10 mouse cellular contexts compared by ENCODE assay signal in the genomic region with DNA sequence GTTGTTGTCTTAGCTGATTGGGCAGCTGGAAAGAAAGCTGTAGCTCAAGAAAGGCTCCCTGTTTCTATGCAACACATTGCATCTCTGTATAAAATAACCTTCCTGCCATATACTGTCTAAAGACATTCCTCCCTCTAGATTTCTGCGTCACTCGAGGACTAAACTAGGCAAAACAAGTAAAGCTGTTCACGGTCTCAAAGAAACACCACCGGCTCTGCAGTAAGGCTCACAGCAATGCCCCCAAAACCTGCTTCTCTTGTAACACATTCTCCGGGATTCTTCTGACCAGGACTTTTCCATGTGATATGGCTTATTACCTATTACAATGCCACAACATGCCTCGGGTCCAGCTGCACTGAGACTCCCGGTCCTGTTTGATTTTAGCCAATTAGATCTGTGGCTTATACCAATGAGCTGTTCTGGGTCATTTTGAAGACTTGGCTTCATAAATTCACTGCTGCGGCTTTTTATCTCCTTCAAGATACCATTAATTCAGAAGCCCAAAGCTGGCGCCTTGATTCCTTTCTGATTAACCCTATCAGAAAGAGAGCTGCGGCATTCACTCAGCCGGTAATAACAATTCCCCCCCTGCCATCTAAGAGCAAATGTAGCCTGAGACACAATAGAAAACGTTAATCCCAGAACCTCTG.
DNase-seq lines count a peak whose midpoint lies in the region; ATAC-seq and TF ChIP-seq lines count a peak whose summit lies in the region.
"Had no signal": no experiment of that assay in that cellular context is flagged by ENCODE, and none has a peak within 500 bp of the region (broad histone marks: within the 10 kb centered on the region; RNA-seq: fewer than 3 reads in every experiment).

No protein-coding gene starts in this region.

- H3K4me2 ChIP-seq in hindbrain, postnatal 0 days (ENCODE audit: low read depth, low read length) = peak overlapping the region; percentile 39
- H3K4me2 ChIP-seq in midbrain, embryonic 11.5 days = peak overlapping the region; percentile 26; the same call in 1 of the 2 replicates
- H3K4me2 ChIP-seq in liver, postnatal 0 days (ENCODE audit: low read depth, low read length) = no peak overlapping the region
- H3K4me2 ChIP-seq: embryonic facial prominence, embryonic 15.5 days; heart, embryonic 11.5 days had no signal

- DNase-seq in frontal cortex, postnatal 10 days (ENCODE audit: low spot score in 2 of 2) = no peak
- DNase-seq in hindbrain, postnatal 0 days (ENCODE audit: low spot score) = peak; percentile 10
- DNase-seq in midbrain, embryonic 11.5 days (ENCODE audit: low spot score, missing footprints) = peak; percentile 90
- peak; percentile 9 for DNase-seq in right cerebral cortex, postnatal 4 days
- no peak for DNase-seq in liver, postnatal 0 days
- DNase-seq in testis, postnatal 14 days (ENCODE audit: low spot score) = no peak

- ATAC-seq in frontal cortex, adult (ENCODE audit: low TSS enrichment) = peak; percentile 86
- 0 out of 2 replicates have a peak, but pooled peaks have one; percentile 29 for ATAC-seq in hindbrain, postnatal 0 days
- ATAC-seq in midbrain, embryonic 11.5 days (ENCODE audit: low FRiP score) = peak; percentile 76
- no peak for ATAC-seq in liver, postnatal 0 days
- ATAC-seq in megakaryocyte-erythroid progenitor cell, adult 5-6 weeks (replicated peaks; ENCODE audit: low FRiP score, low TSS enrichment, poor library complexity, severe bottlenecking) = no peak

- no peaks in the 10 kb centered on the region for H3K4me1 ChIP-seq in hindbrain, postnatal 0 days (ENCODE audit: insufficient read depth, low read length)
- peaks cover 9% of the 10 kb centered on the region for H3K4me1 ChIP-seq in midbrain, embryonic 11.5 days (ENCODE audit: control insufficient read depth, insufficient read depth, low read length)
- no peaks in the 10 kb centered on the region for H3K4me1 ChIP-seq in liver, postnatal 0 days (ENCODE audit: insufficient read depth)
- H3K4me1 ChIP-seq: embryonic facial prominence, embryonic 15.5 days had no signal

- no peaks in the 10 kb centered on the region for H3K9me3 ChIP-seq in hindbrain, postnatal 0 days (ENCODE audit: low read length)
- no peaks in the 10 kb centered on the region for H3K9me3 ChIP-seq in midbrain, embryonic 11.5 days (ENCODE audit: control insufficient read depth, low read length)
- no peaks in the 10 kb centered on the region for H3K9me3 ChIP-seq in liver, postnatal 0 days (ENCODE audit: low read length)
- H3K9me3 ChIP-seq: embryonic facial prominence, embryonic 15.5 days had no signal

- no peak for TF ChIP-seq CTCF in hindbrain, postnatal 0 days (IDR thresholded peaks at IDR 0.05; ENCODE audit: low read depth)
- TF ChIP-seq CTCF in liver, postnatal 0 days (IDR thresholded peaks at IDR 0.05; ENCODE audit: low read depth) = no peak

- H3K36me3 ChIP-seq in hindbrain, postnatal 0 days (ENCODE audit: insufficient read depth, low read length) = no peaks in the 10 kb centered on the region
- no peaks in the 10 kb centered on the region for H3K36me3 ChIP-seq in midbrain, embryonic 11.5 days (ENCODE audit: control insufficient read depth, insufficient read depth, low read length)
- no peaks in the 10 kb centered on the region for H3K36me3 ChIP-seq in liver, postnatal 0 days (replicated peaks; ENCODE audit: insufficient read depth, low read length)
- H3K36me3 ChIP-seq: embryonic facial prominence, embryonic 15.5 days had no signal

- no peaks in the 10 kb centered on the region for H3K27me3 ChIP-seq in hindbrain, postnatal 0 days (ENCODE audit: insufficient read depth, low read length)
- H3K27me3 ChIP-seq in midbrain, embryonic 11.5 days (ENCODE audit: control insufficient read depth, insufficient read depth, low read length) = no peaks in the 10 kb centered on the region
- H3K27me3 ChIP-seq in liver, postnatal 0 days (ENCODE audit: insufficient read depth, low read length) = no peaks in the 10 kb centered on the region
- H3K27me3 ChIP-seq: embryonic facial prominence, embryonic 15.5 days had no signal

- no peak for TF ChIP-seq EP300 in liver, postnatal 0 days (IDR thresholded peaks at IDR 0.05; ENCODE audit: low read depth)

- H3K27ac ChIP-seq in hindbrain, postnatal 0 days = no peak overlapping the region
- 0 out of 2 replicates have a peak overlapping the region, but pooled peaks have one; percentile 46 for H3K27ac ChIP-seq in midbrain, embryonic 11.5 days (ENCODE audit: low read depth, low read length)
- H3K27ac ChIP-seq in liver, postnatal 0 days (ENCODE audit: low read depth) = no peak overlapping the region
- H3K27ac ChIP-seq: embryonic facial prominence, embryonic 15.5 days had no signal

- H3K4me3 ChIP-seq in hindbrain, postnatal 0 days (ENCODE audit: low read length) = peak overlapping the region; percentile 2; the same call in 1 of the 2 replicates
- H3K4me3 ChIP-seq in midbrain, embryonic 11.5 days (ENCODE audit: low read depth, low read length) = no peak overlapping the region
- H3K4me3 ChIP-seq in liver, postnatal 0 days (ENCODE audit: low read depth, low read length) = no peak overlapping the region
- H3K4me3 ChIP-seq: embryonic facial prominence, embryonic 15.5 days had no signal

- WGBS in hindbrain, postnatal 0 days = 39% methylated on average over 12 of the region's 12 CpGs
- WGBS in midbrain, embryonic 11.5 days = 29% methylated on average over 12 of the region's 12 CpGs
- 77% methylated on average over 12 of the region's 12 CpGs for WGBS in liver, postnatal 0 days (ENCODE audit: insufficient replicate concordance)

- H3K9ac ChIP-seq in hindbrain, postnatal 0 days (replicated peaks; ENCODE audit: low read length) = no peak overlapping the region
- H3K9ac ChIP-seq in midbrain, embryonic 11.5 days (ENCODE audit: low read length) = peak overlapping the region; percentile 33; the same call in 1 of the 2 replicates
- H3K9ac ChIP-seq in liver, postnatal 0 days (replicated peaks) = no peak overlapping the region
- H3K9ac ChIP-seq: embryonic facial prominence, embryonic 15.5 days had no signal

Comparison
In these comparisons a context has a peak if more than half of its experiments do, and no peak if none do; other contexts are left out.
1. ATAC-seq: peak in frontal cortex, adult (single experiment), hindbrain, postnatal 0 days (single experiment) and midbrain, embryonic 11.5 days (single experiment); none in liver, postnatal 0 days (single experiment) and megakaryocyte-erythroid progenitor cell, adult 5-6 weeks (single experiment).
2. DNase-seq: peak in hindbrain, postnatal 0 days (single experiment), midbrain, embryonic 11.5 days (single experiment) and right cerebral cortex, postnatal 4 days (single experiment); none in frontal cortex, postnatal 10 days (0 of 2), liver, postnatal 0 days (single experiment) and testis, postnatal 14 days (single experiment).